Comparison of ENCODE assay signal across 8 mouse cellular contexts in genomic region chr13:46417594-46417993, GRCm38 (mm10). TPM values are rescaled to one million over a fixed set of nuclear protein-coding genes. Genes with fewer than 3 reads are reported as not detected.
DNase-seq lines count a peak whose midpoint lies in the region; ATAC-seq and TF ChIP-seq lines count a peak whose summit lies in the region.

No protein-coding gene starts in this region.

- peaks cover 14% of the 10 kb centered on the region; the same call in 1 of the 2 replicates for H3K4me1 ChIP-seq in heart, embryonic 15.5 days (replicated peaks)
- H3K4me1 ChIP-seq in forebrain, postnatal 0 days (ENCODE audit: insufficient read depth), result no peaks in the 10 kb centered on the region
- H3K4me1 ChIP-seq in midbrain, embryonic 10.5 days, result peaks cover 24% of the 10 kb centered on the region
- H3K4me1 ChIP-seq in kidney, adult 2 months (ENCODE audit: control insufficient read depth, insufficient read depth, low read length), result no peaks in the 10 kb centered on the region

- peak overlapping the region; percentile 98 for H3K27ac ChIP-seq in heart, embryonic 15.5 days
- H3K27ac ChIP-seq in forebrain, postnatal 0 days (ENCODE audit: low read depth, low read length), result peak overlapping the region; percentile 76; the same call in 1 of the 2 replicates
- peak overlapping the region; percentile 90 for H3K27ac ChIP-seq in midbrain, embryonic 10.5 days (replicated peaks)
- H3K27ac ChIP-seq in kidney, adult 2 months (ENCODE audit: insufficient read depth, low read depth, low read length), result no peak overlapping the region

- ATAC-seq in heart, embryonic 15.5 days (replicated peaks; ENCODE audit: insufficient number of reproducible peaks, insufficient read depth, low FRiP score, low read depth), result no peak
- ATAC-seq in forebrain, postnatal 0 days, result no peak
- no peak for ATAC-seq in cerebellum, adult (ENCODE audit: insufficient number of reproducible peaks, low FRiP score, low TSS enrichment)
- no peak for ATAC-seq in granulocyte monocyte progenitor cell, adult 5-6 weeks (replicated peaks; ENCODE audit: poor library complexity, severe bottlenecking)

- peak overlapping the region; percentile 95 for H3K9ac ChIP-seq in heart, embryonic 15.5 days
- H3K9ac ChIP-seq in forebrain, postnatal 0 days, result peak overlapping the region; percentile 79; the same call in 1 of the 2 replicates

- H3K27me3 ChIP-seq in heart, embryonic 15.5 days, result no peaks in the 10 kb centered on the region; the same call in 1 of the 2 replicates
- no peaks in the 10 kb centered on the region for H3K27me3 ChIP-seq in forebrain, postnatal 0 days (ENCODE audit: insufficient read depth, low read length)
- peaks cover 13% of the 10 kb centered on the region; the same call in 1 of the 2 replicates for H3K27me3 ChIP-seq in midbrain, embryonic 10.5 days (ENCODE audit: low read depth, poor library complexity, severe bottlenecking)
- H3K27me3 ChIP-seq in kidney, adult 2 months (replicated peaks; ENCODE audit: control insufficient read depth, insufficient read depth, low read length), result no peaks in the 10 kb centered on the region; the same call in none of the 2 replicates

- no peak for TF ChIP-seq POLR2A in kidney, adult 2 months (IDR thresholded peaks at IDR 0.05; ENCODE audit: low read depth, low read length)

- no peak for TF ChIP-seq CTCF in forebrain, postnatal 0 days (IDR thresholded peaks at IDR 0.05; ENCODE audit: low read depth)
- no peak for TF ChIP-seq CTCF in kidney, adult 2 months (conservative IDR thresholded peaks at IDR 0.05; ENCODE audit: insufficient read depth, insufficient read length, low read depth, low read length)

- WGBS in heart, embryonic 15.5 days, result 75% methylated on average over 5 of the region's 5 CpGs
- 79% methylated on average over 5 of the region's 5 CpGs for WGBS in forebrain, postnatal 0 days
- 77% methylated on average over 5 of the region's 5 CpGs for WGBS in midbrain, embryonic 10.5 days
- 81% methylated on average over 5 of the region's 5 CpGs for WGBS in kidney, adult 2 months

- no peak for DNase-seq in heart, postnatal 4 days
- peak; percentile 6 for DNase-seq in Muller cell, postnatal 12 days (ENCODE audit: inconsistent ontology term)
- DNase-seq in forebrain, postnatal 0 days, result no peak
- DNase-seq in midbrain, embryonic 10.5 days (ENCODE audit: low spot score), result no peak
- DNase-seq in kidney, adult 2 months, result no peak

- peak overlapping the region; percentile 74 for H3K4me3 ChIP-seq in heart, embryonic 15.5 days
- peak overlapping the region; percentile 70 for H3K4me3 ChIP-seq in forebrain, postnatal 0 days (ENCODE audit: low read depth, low read length)
- peak overlapping the region; percentile 67 for H3K4me3 ChIP-seq in midbrain, embryonic 10.5 days
- no peak overlapping the region for H3K4me3 ChIP-seq in kidney, adult 2 months (ENCODE audit: insufficient read depth, low read depth, low read length)

- H3K4me2 ChIP-seq in heart, embryonic 15.5 days, result peak overlapping the region; percentile 85
- peak overlapping the region; percentile 94 for H3K4me2 ChIP-seq in forebrain, postnatal 0 days (ENCODE audit: low read depth)

- H3K9me3 ChIP-seq in heart, embryonic 15.5 days (replicated peaks), result no peaks in the 10 kb centered on the region
- no peaks in the 10 kb centered on the region for H3K9me3 ChIP-seq in forebrain, postnatal 0 days (ENCODE audit: low read length)
- no peaks in the 10 kb centered on the region for H3K9me3 ChIP-seq in midbrain, embryonic 10.5 days (replicated peaks)

- H3K36me3 ChIP-seq in heart, embryonic 15.5 days, result no peaks in the 10 kb centered on the region
- no peaks in the 10 kb centered on the region for H3K36me3 ChIP-seq in forebrain, postnatal 0 days (ENCODE audit: insufficient read depth)
- peaks cover 9% of the 10 kb centered on the region for H3K36me3 ChIP-seq in midbrain, embryonic 10.5 days
- no peaks in the 10 kb centered on the region for H3K36me3 ChIP-seq in kidney, adult 2 months (ENCODE audit: control insufficient read depth, insufficient read depth, low read length)

RNA-seq across cellular contexts. Expression of gene Rbm24, which starts 0.6 kb away (rescaled TPM):
- 80.7 and 87.1 TPM in 2 replicates for polyA plus RNA-seq in heart, embryonic 15.5 days (2015; fragmentation: Nextera tagmentation; extraction: Ambion mirVana)
- total RNA-seq in heart, postnatal 4 days (2021), result 100 to 1,000 TPM; 262 to 288 TPM
- total RNA-seq in forebrain, postnatal 0 days (2014; rRNA removed), result 29.8 and 32.6 TPM in 2 replicates
- polyA plus RNA-seq in forebrain, postnatal 0 days (2015; fragmentation: Nextera tagmentation; extraction: Ambion mirVana), result 5.6 and 5.7 TPM in 2 replicates
- 1.9 and 2.1 TPM in 2 replicates for polyA plus RNA-seq in midbrain, embryonic 10.5 days (2016; fragmentation: Nextera tagmentation; extraction: Ambion mirVana)
- not detected in 2 replicates for total RNA-seq in granulocyte monocyte progenitor cell, adult 5-6 weeks (2014; fragmentation: Nextera tagmentation)
- total RNA-seq in granulocyte monocyte progenitor cell, adult 5-6 weeks (2017), result not detected in 2 replicates
- polyA plus RNA-seq in kidney, adult 2 months (2012; rRNA removed), result 2.1 and 3.6 TPM in 2 replicates

Comparison
In these comparisons a context has a peak if more than half of its experiments do, and no peak if none do; other contexts are left out.
1. RNA of gene Rbm24, which starts 0.6 kb away (polyA plus RNA-seq): 80.7 to 87.1 TPM in heart, embryonic 15.5 days; 5.6 to 5.7 TPM in forebrain, postnatal 0 days, 2.1 to 3.6 TPM in kidney, adult 2 months and 1.9 to 2.1 TPM in midbrain, embryonic 10.5 days; every median in the first group is over 10 times any median in the second.